Mouse (Mus musculus) bone marrow macrophage, adult 2 months (primary cell): ENCODE measurements around the gene Dhrs13. TPM values are rescaled to one million over a fixed set of nuclear protein-coding genes. Genes with fewer than 3 reads are reported as not detected.

ENCODE experiments used
- H3K27ac ChIP-seq: 2 replicates; pipeline ENCODE4 v1.5.1; 2012; ENCODE audit warnings: low read depth, low read length; ENCODE audit not compliant: insufficient read depth
- H3K4me1 ChIP-seq: 2 replicates; pipeline ENCODE4 v1.6.1; 2012; ENCODE audit warnings: low read length; ENCODE audit not compliant: control insufficient read depth, insufficient read depth
- H3K4me3 ChIP-seq: 2 replicates; pipeline ENCODE4 v1.5.1; 2012; ENCODE audit warnings: mild to moderate bottlenecking, low read length, moderate library complexity; ENCODE audit not compliant: insufficient read depth
- CTCF ChIP-seq: IDR thresholded peaks from 2 replicates; pipeline ENCODE4 v1.5.1; 2012; ENCODE audit warnings: low read depth, mild to moderate bottlenecking, low read length, moderate library complexity
- POLR2A ChIP-seq: IDR thresholded peaks from 2 replicates; pipeline ENCODE4 v1.6.1; 2012; ENCODE audit warnings: mild to moderate bottlenecking, low read depth, low read length, borderline replicate concordance
- polyA plus RNA-seq: library from polyadenylated mRNA; stranded (reverse); fragments of >200 nt; gene quantifications from 2 replicates; pipeline ENCODE4 v1.2.4, GENCODE M21; 2012; ENCODE audit not compliant: missing spikeins, insufficient read depth, insufficient read length

Dhrs13 gene
- polyA plus RNA-seq, 1 experiment = 3.5 TPM

DNA sequence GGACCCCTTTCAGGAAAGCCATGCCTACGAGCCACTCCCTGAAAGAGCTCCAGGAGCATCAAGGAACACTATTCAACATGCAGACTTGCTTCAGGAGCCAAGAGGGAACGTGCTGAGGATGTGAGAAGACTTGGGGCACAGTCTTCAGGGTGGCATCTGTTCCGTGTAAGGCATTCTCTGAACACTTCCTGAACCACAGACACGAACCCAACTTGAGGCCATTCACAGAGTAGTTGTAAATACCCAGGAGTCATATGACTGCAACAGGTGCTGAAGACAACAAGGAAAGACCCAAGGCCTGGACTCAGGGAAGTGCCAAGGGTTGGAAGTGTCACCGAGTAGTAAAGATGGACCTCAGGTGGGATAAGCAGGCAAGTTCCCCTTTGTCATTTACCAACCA, 35.5 kb downstream of the Dhrs13 start:
- H3K4me1 ChIP-seq = no peaks in the 10 kb centered on the region
- H3K4me3 ChIP-seq = no peak overlapping the region
- TF ChIP-seq POLR2A = no peak
- TF ChIP-seq CTCF = no peak
- no peak overlapping the region for H3K27ac ChIP-seq

DNA sequence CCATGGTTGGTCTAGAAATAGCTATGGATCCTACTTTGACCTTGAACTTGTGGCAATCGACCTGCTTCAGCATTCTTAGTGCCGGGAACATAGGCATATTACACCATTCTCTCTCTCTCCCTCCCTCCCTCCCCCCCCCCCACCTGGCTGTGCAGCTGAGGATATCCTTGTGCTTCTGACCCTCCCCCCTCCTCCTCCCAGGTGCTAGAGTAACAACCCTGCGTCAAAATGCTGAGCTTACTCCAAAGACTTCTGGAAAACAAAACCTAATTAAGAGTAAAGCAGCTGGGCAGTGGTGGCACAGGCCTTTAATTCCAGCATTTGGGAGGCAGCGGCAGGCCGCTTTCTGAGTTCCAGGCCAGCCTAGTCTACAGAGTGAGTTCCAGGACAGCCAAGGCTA, 37.0 kb downstream of the Dhrs13 start:
- Histone ChIP-seq H3K27ac (no peak overlapping the region), H3K4me3 (no peak overlapping the region), H3K4me1 (no peaks in the 10 kb centered on the region)
- TF ChIP-seq CTCF = no peak
- no peak for TF ChIP-seq POLR2A

DNA sequence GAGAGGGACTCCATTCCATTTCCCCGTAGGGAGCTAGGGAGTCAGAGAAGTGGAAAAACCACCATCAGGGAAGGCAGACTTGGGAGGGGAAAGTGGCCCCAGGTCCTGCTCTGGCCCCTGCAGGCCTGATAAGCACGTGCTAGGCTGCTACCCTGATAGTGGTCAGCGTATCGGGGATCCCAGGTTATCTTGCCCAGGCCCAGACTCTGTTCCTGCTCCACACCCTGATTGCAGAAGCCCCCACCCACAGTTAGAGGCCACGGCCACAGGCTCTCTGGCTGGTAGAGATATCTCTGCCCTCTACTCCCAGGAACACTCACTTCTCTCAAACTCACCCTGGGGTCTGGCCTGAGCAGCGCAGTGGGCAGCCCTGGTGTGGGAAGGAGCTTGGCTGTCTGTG, 37.6 kb downstream of the Dhrs13 start:
- H3K4me3 ChIP-seq = no peak overlapping the region
- H3K4me1 ChIP-seq = no peaks in the 10 kb centered on the region
- TF ChIP-seq CTCF (no peak), POLR2A (no peak)
- no peak overlapping the region for H3K27ac ChIP-seq

DNA sequence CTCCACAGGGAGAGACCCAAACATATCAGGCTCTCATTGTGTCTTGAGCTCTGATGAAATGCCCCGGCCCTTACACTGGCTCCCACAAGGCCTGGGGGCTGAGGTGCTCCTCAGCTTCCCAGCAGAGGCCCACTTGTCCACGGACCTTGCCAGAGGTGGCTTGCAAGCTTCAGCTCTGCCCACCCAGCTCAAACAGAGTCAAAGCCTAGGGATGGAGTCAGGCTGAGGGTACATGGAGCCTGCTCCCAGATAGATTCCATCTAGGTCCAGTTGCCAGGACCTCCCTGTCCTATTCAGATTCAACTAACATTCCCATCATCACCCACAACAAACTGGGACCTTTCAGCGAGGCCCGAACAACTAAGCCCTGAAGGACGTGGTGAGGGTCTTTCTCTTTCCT, 39.9 kb downstream of the Dhrs13 start:
- Histone ChIP-seq H3K4me3 (no peak overlapping the region), H3K4me1 (no peaks in the 10 kb centered on the region), H3K27ac (no peak overlapping the region)
- no peak for TF ChIP-seq POLR2A
- no peak for TF ChIP-seq CTCF

DNA sequence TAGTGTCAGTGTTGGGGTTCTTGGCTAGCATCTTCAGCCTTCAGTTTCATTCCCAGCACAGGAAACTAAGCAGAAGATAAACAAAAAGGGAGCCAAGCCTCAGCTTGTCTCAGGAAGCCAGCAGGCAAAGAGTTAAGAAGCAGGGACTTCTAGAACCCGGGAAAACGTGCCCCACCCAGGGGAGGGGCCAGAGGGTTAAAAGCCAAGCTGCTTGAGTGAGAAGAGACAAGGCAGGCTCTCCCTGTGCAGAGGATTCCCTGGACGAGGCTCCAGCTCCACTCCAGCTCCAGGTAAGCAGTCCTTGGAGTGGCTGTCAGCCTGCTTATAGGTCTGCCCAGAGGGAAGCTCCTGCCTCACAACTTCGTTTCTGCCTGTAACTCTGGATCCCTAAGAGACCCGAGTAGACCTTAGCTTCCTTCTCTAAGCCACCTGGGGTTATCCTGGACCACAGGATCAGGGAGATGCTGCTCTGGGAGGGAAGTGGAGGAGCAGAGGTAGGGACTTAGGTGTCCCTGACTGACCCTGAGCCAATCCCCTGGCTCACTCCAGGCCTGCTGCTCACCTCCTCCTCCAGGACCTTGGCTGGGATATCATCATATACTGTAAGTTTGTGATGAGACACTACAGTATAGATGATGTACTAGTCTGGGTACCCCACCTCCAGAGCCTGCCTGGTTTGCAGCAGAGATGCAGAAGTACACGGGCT, 40.5 kb downstream of the Dhrs13 start:
- Histone ChIP-seq H3K27ac (no peak overlapping the region), H3K4me1 (no peaks in the 10 kb centered on the region), H3K4me3 (no peak overlapping the region)
- no peak for TF ChIP-seq POLR2A
- TF ChIP-seq CTCF = no peak

DNA sequence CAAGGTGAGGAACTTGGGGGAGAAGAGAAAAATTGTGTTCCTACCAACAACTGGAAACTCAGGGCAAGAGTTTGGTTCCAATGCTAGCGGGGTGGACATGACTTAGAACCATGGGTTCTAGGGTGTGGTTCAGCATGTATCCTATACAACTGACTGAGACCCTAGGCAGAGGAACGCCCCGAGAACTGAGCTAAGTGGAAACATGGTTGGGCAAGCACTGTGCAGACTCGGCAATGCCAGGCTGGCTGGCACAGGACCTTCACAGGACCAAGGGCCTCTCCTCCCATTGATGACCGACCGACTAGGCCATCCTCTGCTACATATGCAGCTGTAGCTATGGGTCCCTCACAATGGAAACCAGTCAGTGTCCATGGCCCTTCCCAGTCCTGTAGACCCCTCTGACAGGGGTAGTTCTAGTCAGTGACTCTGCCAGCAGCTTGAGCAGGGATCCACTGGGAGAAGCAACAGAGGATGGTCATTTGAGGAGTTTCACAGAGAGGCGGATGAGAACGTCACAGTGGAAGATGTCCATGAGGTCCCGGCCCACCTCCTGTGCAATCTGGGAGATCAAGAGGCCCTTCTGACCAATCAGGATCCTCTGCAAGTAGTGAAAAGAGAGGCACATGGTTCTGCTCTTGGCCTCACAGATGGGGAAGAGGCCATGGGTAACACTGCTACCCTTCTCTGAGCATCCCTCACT, 41.6 kb downstream of the Dhrs13 start:
- Histone ChIP-seq H3K4me3 (no peak overlapping the region), H3K4me1 (no peaks in the 10 kb centered on the region), H3K27ac (no peak overlapping the region)
- TF ChIP-seq CTCF (no peak), POLR2A (no peak)

DNA sequence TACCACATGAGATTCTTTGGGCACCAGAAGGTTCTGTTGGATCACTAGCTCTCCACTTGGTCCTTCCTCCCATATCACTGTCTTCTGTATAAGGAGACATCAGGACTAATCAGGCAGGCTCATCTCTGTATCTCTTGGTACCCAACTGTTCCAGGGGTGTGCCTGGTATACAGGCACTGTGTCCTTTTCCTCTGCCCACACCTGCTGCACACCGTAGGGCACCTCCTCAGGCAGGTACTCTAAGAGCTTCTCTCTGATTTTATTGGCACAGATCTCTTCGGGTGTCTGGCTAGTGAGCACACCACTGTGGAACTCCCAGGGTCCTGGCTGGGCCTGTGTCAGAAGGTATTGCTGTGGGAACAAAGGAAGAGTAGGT, 42.2 kb downstream of the Dhrs13 start:
- Histone ChIP-seq H3K4me3 (no peak overlapping the region), H3K27ac (no peak overlapping the region), H3K4me1 (peaks cover 4% of the 10 kb centered on the region)
- TF ChIP-seq CTCF (no peak), POLR2A (no peak)

DNA sequence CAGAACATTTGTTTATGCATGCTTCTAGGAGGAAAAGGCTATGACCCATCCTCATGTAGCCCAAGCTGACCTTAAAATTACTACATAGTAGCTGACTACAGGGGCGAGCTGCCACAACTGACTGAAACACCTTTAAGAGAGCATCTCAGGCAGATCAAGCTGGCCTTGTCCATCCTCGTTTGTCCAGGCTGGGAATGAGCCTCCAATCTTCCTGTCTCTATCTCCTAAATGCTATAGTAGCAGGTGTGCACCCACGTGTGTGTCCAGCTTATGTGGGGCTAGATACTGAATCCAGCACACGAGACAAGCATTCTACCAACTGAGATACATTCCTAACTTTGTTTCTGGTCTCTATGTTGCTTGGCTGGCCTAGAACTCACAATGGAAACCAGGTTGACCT, 42.6 kb downstream of the Dhrs13 start:
- no peak for TF ChIP-seq CTCF
- Histone ChIP-seq H3K4me1 (peaks cover 7% of the 10 kb centered on the region), H3K27ac (no peak overlapping the region), H3K4me3 (no peak overlapping the region)

DNA sequence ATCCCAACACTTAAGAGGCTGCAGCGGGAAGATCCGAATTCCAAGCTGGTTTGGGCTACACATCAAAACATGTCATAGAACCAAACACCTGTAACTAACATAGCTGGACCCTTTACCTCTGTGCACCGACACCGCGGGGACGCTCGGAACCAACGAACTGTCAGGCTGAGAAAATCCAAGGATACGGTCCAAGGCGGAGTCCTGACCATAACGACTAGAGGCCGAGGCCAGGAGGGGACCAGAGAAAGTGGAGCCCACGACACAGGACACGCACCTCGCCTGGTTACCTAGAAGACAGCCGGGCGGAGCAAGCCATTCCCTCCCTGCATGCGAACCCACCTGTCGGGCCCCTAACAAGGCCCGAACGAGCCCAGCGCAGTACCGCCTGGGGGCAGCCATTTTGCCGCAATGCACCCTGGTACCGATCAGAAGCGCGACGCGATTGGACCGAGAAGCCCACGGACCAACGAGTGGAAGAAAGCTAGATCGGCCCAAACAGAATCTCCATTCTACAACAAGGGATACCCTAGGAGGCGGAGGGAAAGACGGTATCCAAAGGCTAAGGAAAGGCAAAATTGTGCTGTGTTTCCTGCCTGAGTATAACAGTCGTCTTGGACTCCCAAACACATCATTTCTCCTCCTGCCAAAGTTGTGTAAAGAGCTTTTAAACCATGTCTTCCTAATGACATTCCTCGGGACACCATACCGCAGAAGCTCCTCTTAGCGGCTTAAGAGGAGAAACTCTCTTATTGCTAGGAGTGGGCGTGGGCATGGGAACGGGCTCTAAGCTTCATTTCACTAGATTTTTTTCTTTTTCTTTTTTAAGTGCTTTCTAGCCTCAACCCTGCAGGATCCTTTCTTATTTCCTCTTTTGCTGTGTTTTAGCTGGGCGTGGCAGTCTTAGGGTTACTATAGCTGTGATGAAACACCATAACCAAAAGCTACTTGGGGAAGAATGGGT, 48.2 kb downstream of the Dhrs13 start, which contains the start of gene Eral1:
Eral1 (minus strand) TSS at position 423 of the 961 bp plus-strand sequence.
- peak within 1 kb of the TSS; percentile 69 for H3K4me3 ChIP-seq
- H3K27ac ChIP-seq = peak within 1 kb of the TSS; percentile 56
- TF ChIP-seq CTCF = no peak
- peak; percentile 65; the same call in 1 of the 2 replicates for TF ChIP-seq POLR2A
- peaks cover 11% of the 10 kb centered on the region for H3K4me1 ChIP-seq
